Mouse (Mus musculus) brain, embryonic 14.5 days (tissue): ENCODE data around the gene Armc3.

Experiments used
- CTCF ChIP-seq: fragments of 200-500 bp; IDR thresholded peaks from 2 replicates; pipeline ENCODE4 v1.5.1; 2012; ENCODE audit warnings: inconsistent platforms, mild to moderate bottlenecking, moderate library complexity, borderline replicate concordance; ENCODE audit not compliant: insufficient read depth, insufficient read length; ENCODE audit errors: extremely low read depth
- POLR2A ChIP-seq: fragments of 200-500 bp; IDR thresholded peaks from 2 replicates; pipeline ENCODE4 v1.6.1; 2012; ENCODE audit warnings: mild to moderate bottlenecking, inconsistent platforms, borderline replicate concordance; ENCODE audit not compliant: poor library complexity, insufficient read depth, insufficient read length, severe bottlenecking; ENCODE audit errors: extremely low read depth

- no peak for TF ChIP-seq POLR2A
- no peak for TF ChIP-seq CTCF
Measured at GRCm38 (mm10) chr2:19351615-19352253, 152.6 kb downstream of the Armc3 start.
